Mouse (Mus musculus) heart, postnatal 0 days (tissue): ENCODE data around the gene Cd72.
"Not testable (repeated sequence)": the region's sequence is repeated elsewhere in the genome, so short reads cannot be mapped to it uniquely, and the experiment has no call there.

Source experiments
- CTCF ChIP-seq: IDR thresholded peaks from 2 replicates; pipeline ENCODE4 v1.5.1; 2016; ENCODE audit warnings: antibody characterized with exemption, control low read depth, low read depth
- EP300 ChIP-seq: IDR thresholded peaks from 2 replicates; pipeline ENCODE4 v1.6.1; 2016; ENCODE audit warnings: antibody characterized with exemption, low read depth

DNA sequence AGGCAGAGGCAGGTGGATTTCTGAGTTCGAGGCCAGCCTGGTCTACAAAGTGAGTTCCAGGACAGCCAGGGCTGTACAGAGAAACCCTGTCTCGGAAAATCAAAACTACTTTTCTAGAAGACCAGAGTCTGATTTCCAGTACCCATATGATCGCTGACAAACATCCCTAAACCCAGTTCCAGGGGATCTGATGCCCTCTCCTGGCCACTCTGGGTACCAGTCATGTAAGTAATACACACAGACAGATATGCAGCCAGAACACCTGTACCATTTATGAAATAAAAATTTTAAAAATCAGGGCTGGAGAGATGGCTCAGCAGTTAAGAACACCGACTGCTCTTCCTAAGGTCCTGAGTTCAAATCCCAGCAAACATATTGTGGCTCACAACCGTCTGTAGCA lies 31.2 kb upstream of the Cd72 start:
- TF ChIP-seq EP300 = not testable (repeated sequence)
- peak; percentile 7; the same call in 1 of the 2 replicates for TF ChIP-seq CTCF
